Mouse (Mus musculus): ENCODE results near the gene Frmd4b. TPM values are rescaled to one million over a fixed set of nuclear protein-coding genes. Genes with fewer than 3 reads are reported as not detected.
"Not testable (repeated sequence)": the region's sequence is repeated elsewhere in the genome, so short reads cannot be mapped to it uniquely, and the experiment has no call there.

Gene Frmd4b
- polyA plus RNA-seq, 1 experiment from 2014 or later = 46.3 TPM

DNA sequence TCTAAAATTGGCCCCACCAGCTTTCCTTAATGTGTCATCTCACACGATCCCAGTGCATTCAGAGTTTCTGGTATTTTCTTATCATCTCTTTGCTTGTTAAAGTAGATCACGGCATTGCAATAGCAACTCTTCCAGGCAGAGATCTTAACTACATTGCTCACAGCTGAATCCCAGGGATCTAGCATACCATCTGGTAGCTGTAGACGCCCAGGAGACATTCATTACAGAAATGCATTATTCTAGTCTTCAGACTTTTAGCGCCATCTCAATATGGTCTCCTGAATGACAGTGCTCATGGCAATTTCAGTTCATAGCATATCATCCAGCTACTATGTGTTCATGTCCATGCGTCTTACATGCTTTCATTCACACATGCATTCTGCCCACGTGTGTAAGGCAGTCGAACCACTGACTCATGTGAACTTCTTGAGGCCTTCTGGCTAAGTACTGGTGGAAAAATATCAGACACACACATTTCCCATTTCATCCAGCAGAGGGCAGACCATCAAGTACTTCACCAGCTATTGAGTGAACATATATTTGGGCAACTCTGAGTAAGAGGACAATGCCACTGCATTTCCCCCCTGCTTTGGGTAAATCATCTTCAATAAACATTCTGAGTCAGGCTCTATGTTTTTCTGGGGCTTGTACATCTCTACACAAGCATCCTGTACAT is 197.4 kb downstream of the Frmd4b start:
- WGBS = 69% methylated on average over 7 of the region's 7 CpGs
- H3K9me3 ChIP-seq = no peaks in the 10 kb centered on the region
- no peak overlapping the region for H3K27ac ChIP-seq
- no peaks in the 10 kb centered on the region for H3K27me3 ChIP-seq (replicated peaks)
- no peak overlapping the region for H3K9ac ChIP-seq
- no peaks in the 10 kb centered on the region for H3K36me3 ChIP-seq
- 0 out of 2 replicates have a peak, but pooled peaks cover 6% of the 10 kb centered on the region for H3K4me1 ChIP-seq
- ATAC-seq (ENCODE audit: low FRiP score, low read depth) = no peak
- no peak overlapping the region for H3K4me2 ChIP-seq (replicated peaks)
- H3K4me3 ChIP-seq = no peak overlapping the region

DNA sequence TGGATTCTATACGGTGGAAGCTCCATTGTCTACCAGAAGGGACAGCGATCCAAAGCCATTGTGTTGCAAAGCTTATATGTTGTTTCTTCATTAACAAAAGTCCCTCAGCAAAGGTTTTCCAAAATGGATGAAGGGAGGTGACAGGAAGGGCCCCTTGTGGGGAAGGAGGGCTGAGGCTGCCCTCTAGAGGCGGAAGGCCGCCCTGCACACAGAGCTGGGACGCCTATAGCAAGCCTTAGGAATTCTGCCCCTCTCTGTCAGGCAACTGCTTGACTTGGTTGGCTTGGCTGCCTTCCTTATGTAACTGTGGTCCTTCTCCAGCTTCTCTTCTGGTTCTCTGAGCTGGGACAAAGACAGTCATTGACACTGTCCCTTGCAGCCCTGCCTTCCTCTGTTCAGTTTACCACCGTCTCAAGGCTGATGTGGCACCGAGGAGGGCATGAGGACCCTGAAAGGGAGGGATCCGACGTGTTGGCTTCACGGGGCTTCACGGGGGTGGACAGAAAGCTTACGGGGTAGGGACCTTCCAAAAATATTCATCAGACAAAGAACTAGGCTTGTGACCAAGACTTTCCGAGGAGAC is 200.3 kb downstream of the Frmd4b start:
- ATAC-seq (ENCODE audit: low FRiP score, low read depth) = peak; percentile 53; the same call in 1 of the 2 replicates
- Histone ChIP-seq H3K9me3 (no peaks in the 10 kb centered on the region), H3K4me3 (no peak overlapping the region), H3K27ac (no peak overlapping the region), H3K9ac (no peak overlapping the region), H3K4me2 (replicated peaks) (no peak overlapping the region), H3K27me3 (replicated peaks) (no peaks in the 10 kb centered on the region), H3K4me1 (0 out of 2 replicates have a peak, but pooled peaks cover 6% of the 10 kb centered on the region), H3K36me3 (no peaks in the 10 kb centered on the region)
- WGBS = 53% methylated on average over 13 of the region's 13 CpGs

DNA sequence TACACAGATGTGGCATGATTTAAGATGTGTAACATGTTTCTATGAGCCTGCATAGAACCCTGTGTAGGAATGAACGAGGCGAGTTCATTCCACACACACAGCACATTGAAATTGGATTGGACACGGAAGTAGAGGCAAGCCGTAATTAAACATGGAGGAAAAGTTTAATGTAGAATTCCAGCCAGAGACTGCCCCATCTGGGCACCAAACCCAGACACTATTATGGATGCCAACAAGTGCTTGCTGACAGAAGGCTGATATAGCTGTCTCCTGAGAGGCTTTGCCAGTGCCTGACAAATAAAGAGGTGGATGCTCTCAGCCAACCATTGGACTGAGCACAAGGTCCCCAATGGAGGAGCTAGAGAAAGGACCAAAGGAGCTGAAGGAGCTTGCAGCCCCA is 201.8 kb downstream of the Frmd4b start:
- H3K4me2 ChIP-seq (replicated peaks); ATAC-seq (ENCODE audit: low FRiP score, low read depth); H3K9me3 ChIP-seq; H3K36me3 ChIP-seq; H3K27me3 ChIP-seq (replicated peaks); H3K4me3 ChIP-seq; H3K4me1 ChIP-seq; H3K9ac ChIP-seq; H3K27ac ChIP-seq: not testable (repeated sequence)
- 80% methylated on average over 4 of the region's 4 CpGs for WGBS

DNA sequence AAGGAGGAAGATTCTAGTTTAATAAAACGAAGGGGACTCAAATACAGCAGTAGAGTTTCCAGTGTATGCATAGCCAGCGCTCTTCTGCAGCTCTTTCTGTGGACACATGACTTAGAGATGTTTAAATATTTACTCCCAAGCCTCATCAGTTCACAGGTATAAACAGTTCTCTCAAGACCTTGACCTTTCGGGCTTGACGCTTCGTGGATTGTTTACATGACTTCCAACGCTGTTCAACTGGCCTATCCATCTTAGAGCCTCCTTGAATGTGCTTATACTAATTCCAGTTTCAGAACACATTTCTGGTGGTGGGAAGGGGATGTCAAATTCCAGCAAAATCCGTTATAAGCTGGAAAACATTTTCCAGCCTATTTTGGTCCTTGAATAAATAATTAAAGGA is 203.9 kb downstream of the Frmd4b start:
- H3K4me3 ChIP-seq = no peak overlapping the region
- no peak for ATAC-seq (ENCODE audit: low FRiP score, low read depth)

DNA sequence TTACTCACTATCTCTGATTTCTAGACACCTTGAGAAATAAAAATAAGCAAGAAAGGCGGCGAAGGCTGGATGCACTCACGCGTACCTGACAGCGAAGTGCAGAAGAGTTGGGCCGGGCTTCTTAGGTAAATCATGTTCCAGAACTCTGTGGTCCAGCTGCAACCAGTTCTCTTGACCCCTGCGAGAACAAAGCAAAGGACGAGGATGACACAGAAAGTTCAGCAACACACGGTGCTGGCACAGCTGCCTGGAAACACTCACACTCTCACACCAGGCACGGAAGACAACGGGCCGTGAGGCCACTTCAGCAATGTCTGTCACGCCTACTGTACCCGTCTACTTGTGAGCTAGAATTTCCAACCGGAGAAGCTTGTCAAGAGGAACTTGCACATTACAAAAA is 204.9 kb downstream of the Frmd4b start:
- Histone ChIP-seq H3K9ac (no peak overlapping the region), H3K27me3 (replicated peaks) (no peaks in the 10 kb centered on the region), H3K4me1 (peaks cover 19% of the 10 kb centered on the region; the same call in 1 of the 2 replicates), H3K27ac (no peak overlapping the region), H3K4me3 (no peak overlapping the region), H3K36me3 (no peaks in the 10 kb centered on the region), H3K4me2 (replicated peaks) (no peak overlapping the region), H3K9me3 (no peaks in the 10 kb centered on the region)
- 91% methylated on average over 15 of the region's 15 CpGs for WGBS
- ATAC-seq (ENCODE audit: low FRiP score, low read depth) = no peak

More for the DNA sequence above, 203.9 kb downstream of the Frmd4b start:
- Histone ChIP-seq H3K27ac (no peak overlapping the region), H3K4me2 (replicated peaks) (no peak overlapping the region), H3K36me3 (no peaks in the 10 kb centered on the region), H3K9me3 (no peaks in the 10 kb centered on the region), H3K27me3 (replicated peaks) (no peaks in the 10 kb centered on the region), H3K4me1 (peaks cover 19% of the 10 kb centered on the region; the same call in 1 of the 2 replicates), H3K9ac (no peak overlapping the region)
- WGBS = 75% methylated on average over 7 of the region's 7 CpGs

DNA sequence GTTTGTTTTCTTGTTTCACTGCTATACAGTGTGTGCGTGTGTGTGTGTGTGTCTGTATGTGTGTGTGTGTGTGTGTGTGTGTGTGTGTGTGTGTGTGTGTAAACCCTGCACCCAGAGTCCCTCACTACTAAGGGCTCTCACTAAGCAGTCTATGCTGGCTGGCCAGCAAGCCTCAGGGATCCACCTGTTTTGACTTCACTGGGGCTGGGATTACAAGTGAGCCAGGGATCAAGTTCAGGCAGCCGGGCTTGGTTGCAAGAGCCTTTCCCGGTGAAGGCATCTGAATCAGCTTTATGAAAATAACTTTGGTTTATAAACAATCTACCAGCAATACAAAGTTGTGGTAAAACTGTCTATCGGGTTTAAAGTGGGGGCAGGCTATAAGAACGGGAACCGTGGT is 206.0 kb downstream of the Frmd4b start:
- Histone ChIP-seq H3K36me3 (no peaks in the 10 kb centered on the region), H3K4me1 (peaks cover 13% of the 10 kb centered on the region; the same call in 1 of the 2 replicates), H3K9ac (no peak overlapping the region), H3K4me3 (no peak overlapping the region), H3K4me2 (replicated peaks) (no peak overlapping the region), H3K9me3 (no peaks in the 10 kb centered on the region), H3K27ac (no peak overlapping the region), H3K27me3 (replicated peaks) (no peaks in the 10 kb centered on the region)
- WGBS = 95% methylated on average over 6 of the region's 6 CpGs
- no peak for ATAC-seq (ENCODE audit: low FRiP score, low read depth)

DNA sequence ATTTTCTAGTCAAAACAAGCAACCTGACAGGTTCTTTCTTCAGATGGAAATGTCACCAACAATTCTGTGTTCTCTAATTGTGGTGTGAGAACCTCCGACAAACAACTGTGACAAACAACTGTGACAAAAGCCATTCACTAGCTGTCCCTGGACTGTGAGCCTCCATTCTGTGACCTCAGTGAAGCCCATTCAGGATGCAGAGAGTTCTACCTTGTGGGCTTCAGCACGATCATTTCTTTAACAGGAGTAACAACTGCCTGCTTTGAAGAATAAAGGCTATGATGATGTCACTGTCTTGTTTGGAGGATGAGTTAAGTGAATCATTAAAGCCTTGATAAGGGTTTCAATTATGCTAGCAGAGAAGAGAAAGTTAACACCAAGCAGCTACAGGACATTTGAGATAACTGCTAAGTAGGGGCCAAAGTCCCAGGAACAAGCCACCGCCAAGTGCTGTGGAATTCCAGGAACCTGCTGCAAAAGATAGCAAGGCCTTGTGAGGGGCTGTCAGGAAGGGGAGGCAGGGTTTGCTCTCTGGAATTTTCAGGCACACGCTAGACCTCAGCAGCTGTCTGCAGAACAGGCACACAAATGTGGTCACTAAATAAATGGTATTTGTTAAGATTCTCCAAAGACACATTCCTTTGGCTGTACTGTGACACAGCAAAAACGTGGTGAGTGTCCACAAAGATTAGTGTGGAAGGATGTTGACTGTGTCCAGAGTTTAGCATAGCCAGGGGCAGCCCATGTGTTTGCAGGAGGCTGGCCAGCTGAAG is 207.7 kb downstream of the Frmd4b start:
- H3K4me1 ChIP-seq = peaks cover 19% of the 10 kb centered on the region
- H3K9ac ChIP-seq = no peak overlapping the region
- H3K4me3 ChIP-seq = no peak overlapping the region
- no peaks in the 10 kb centered on the region for H3K27me3 ChIP-seq (replicated peaks)
- ATAC-seq (ENCODE audit: low FRiP score, low read depth) = no peak
- H3K9me3 ChIP-seq = no peaks in the 10 kb centered on the region
- 26% methylated on average over 5 of the region's 5 CpGs for WGBS
- no peaks in the 10 kb centered on the region for H3K36me3 ChIP-seq
- no peak overlapping the region for H3K4me2 ChIP-seq (replicated peaks)
- no peak overlapping the region for H3K27ac ChIP-seq

DNA sequence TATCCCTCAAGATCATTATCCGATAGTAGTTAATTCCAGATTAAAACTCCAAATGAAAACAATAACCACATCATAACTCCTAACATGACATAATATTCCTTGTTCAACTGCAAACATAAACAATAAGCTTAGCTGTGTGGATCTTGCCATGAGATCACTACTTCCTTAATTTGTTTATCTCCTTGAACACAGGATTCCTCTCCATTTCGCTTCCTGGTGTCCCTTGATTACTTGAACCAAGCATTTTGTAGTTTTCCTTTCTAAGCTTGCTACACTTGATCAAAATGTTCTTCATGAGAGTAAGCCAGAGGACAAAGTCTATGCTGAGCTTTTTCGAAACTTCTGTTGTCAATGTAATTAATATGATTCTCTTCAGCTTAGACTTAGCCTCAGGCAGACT is 209.4 kb downstream of the Frmd4b start:
- H3K4me1 ChIP-seq = peaks cover 35% of the 10 kb centered on the region
- H3K4me3 ChIP-seq = no peak overlapping the region
- no peak for ATAC-seq (ENCODE audit: low FRiP score, low read depth)
- H3K27me3 ChIP-seq (replicated peaks) = no peaks in the 10 kb centered on the region
- 93% methylated on average over 3 of the region's 3 CpGs for WGBS
- no peak overlapping the region for H3K4me2 ChIP-seq (replicated peaks)
- no peaks in the 10 kb centered on the region for H3K9me3 ChIP-seq
- H3K27ac ChIP-seq = no peak overlapping the region
- H3K36me3 ChIP-seq = no peaks in the 10 kb centered on the region
- no peak overlapping the region for H3K9ac ChIP-seq

DNA sequence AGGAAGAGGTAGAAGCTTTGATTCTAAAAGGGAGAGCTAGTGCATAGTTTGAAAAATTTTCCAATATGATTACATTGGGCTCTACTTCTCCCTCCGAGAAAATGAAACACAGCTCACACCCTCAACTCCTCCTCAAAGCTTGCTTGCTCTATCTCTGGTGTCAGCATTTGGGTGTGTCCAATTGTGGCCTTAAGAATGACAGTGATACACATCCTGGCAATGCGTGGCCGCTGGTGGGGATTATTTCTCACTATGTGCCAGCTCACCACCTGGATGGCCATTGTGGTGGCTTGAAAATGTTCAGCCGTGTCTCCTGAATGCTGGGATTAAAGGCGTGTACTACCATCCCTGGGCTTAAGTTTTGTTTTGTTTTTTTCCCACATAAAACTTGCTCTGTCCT is 209.9 kb downstream of the Frmd4b start:
- Histone ChIP-seq H3K27me3 (replicated peaks) (no peaks in the 10 kb centered on the region), H3K4me3 (no peak overlapping the region), H3K36me3 (no peaks in the 10 kb centered on the region), H3K9ac (no peak overlapping the region), H3K4me2 (replicated peaks) (no peak overlapping the region), H3K4me1 (peaks cover 40% of the 10 kb centered on the region), H3K9me3 (no peaks in the 10 kb centered on the region), H3K27ac (no peak overlapping the region)
- no peak for ATAC-seq (ENCODE audit: low FRiP score, low read depth)
- 92% methylated on average over 5 of the region's 5 CpGs for WGBS

DNA sequence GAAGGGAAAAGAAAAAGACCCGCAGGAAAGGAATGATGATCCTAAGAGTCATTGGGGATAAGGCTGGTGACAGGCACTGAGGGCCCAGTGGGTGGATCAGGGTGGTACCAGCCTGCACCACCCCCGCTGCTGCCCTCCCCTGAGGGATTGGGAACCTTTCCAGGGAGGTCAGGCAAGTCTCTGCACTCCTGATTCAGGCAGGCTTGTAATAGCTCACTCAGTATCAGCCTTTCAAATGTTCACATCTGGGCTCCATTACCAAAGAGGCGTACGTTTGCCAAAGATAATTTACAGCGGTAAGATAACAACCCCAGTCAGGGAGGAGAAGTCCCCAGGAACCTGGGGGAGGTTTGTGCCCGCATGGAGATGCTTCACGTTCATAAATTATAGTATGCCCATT is 212.0 kb downstream of the Frmd4b start:
- no peak for ATAC-seq (ENCODE audit: low FRiP score, low read depth)
- no peak overlapping the region for H3K4me3 ChIP-seq
- peak overlapping the region; percentile 46; the same call in 1 of the 2 replicates for H3K27ac ChIP-seq
- no peaks in the 10 kb centered on the region for H3K9me3 ChIP-seq
- H3K4me2 ChIP-seq (replicated peaks) = no peak overlapping the region
- H3K4me1 ChIP-seq = peaks cover 38% of the 10 kb centered on the region
- WGBS = 30% methylated on average over 7 of the region's 7 CpGs
- H3K27me3 ChIP-seq (replicated peaks) = no peaks in the 10 kb centered on the region
- no peak overlapping the region for H3K9ac ChIP-seq
- no peaks in the 10 kb centered on the region for H3K36me3 ChIP-seq

DNA sequence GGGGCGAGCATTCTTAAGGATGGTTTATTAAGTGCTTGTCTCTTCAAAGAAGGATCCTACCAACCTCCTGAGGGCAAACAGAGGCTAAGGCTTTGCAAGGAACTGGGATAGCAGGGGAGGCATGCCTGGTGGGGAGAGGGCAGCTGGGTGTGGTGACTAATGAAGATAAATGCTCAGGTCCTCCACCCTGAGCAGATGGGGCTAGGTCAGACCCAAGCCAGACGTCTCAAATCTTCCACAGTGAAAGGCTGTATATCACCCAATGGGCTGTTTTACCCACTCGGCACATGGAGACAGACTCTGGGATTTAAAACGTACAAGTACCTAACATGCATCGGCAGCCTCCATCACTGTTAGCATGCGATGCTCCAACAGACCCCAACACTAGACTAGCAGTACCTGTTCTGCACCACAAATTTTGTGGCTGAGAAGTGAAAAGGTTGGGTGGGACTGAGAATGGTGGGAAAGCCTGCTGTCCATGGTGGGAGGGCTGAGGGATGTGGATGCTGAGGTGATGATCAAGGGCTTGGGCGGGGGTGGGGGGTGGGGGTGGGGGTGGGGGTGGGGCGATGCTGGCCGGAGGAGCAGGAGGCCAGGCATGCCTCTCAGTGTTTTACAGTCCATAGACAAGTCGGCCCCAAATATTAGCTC is 214.4 kb downstream of the Frmd4b start:
- H3K27ac ChIP-seq = no peak overlapping the region
- ATAC-seq (ENCODE audit: low FRiP score, low read depth) = peak; percentile 81
- 46% methylated on average over 10 of the region's 10 CpGs for WGBS
- no peaks in the 10 kb centered on the region for H3K27me3 ChIP-seq (replicated peaks)
- no peaks in the 10 kb centered on the region for H3K9me3 ChIP-seq
- no peak overlapping the region for H3K4me3 ChIP-seq
- H3K4me2 ChIP-seq (replicated peaks) = no peak overlapping the region
- peaks cover 33% of the 10 kb centered on the region for H3K4me1 ChIP-seq
- no peaks in the 10 kb centered on the region for H3K36me3 ChIP-seq
- no peak overlapping the region for H3K9ac ChIP-seq

DNA sequence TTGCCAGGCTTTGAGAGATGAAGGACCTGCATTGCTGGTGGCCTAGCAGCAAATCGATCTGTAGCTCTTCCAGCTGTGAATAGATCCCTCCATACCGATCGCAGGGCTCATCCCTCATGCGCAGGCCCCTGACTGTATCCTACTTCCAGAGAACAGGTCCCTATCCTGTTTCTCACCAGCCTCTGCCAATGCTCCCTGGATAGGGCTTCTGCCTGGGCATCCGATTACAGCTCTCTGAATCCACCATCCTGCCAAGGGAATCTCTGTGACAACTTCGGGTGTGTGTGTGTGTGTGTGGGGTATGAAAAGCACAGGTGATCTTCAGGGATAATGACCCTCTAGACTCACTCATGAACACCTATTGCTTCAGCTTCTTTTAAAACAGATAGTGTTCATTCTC is 216.9 kb downstream of the Frmd4b start:
- Histone ChIP-seq H3K36me3 (no peaks in the 10 kb centered on the region), H3K4me1 (peaks cover 56% of the 10 kb centered on the region), H3K27ac (no peak overlapping the region), H3K4me2 (replicated peaks) (no peak overlapping the region), H3K27me3 (replicated peaks) (no peaks in the 10 kb centered on the region), H3K4me3 (no peak overlapping the region), H3K9ac (no peak overlapping the region), H3K9me3 (no peaks in the 10 kb centered on the region)
- 88% methylated on average over 6 of the region's 6 CpGs for WGBS
- no peak for ATAC-seq (ENCODE audit: low FRiP score, low read depth)
